Mouse (Mus musculus) lung, embryonic 15.5 days (tissue): ENCODE data around the gene Mtr. TPM values are rescaled to one million over a fixed set of nuclear protein-coding genes. Genes with fewer than 3 reads are reported as not detected.

Source experiments
- ATAC-seq: fragments of 200-750 bp; cut with Nextera tagmentation; 2 replicates; pipeline ENCODE4 v1.8.0; 2017; ENCODE audit warnings: moderate number of reproducible peaks, borderline replicate concordance; ENCODE audit not compliant: low FRiP score, low TSS enrichment; ENCODE audit errors: extremely low read depth
- H3K27ac ChIP-seq: fragments of 300-500 bp; sonication (generic); 2 replicates; pipeline ENCODE4 v1.5.1; 2015; ENCODE audit warnings: moderate library complexity, mild to moderate bottlenecking, inconsistent platforms
- H3K27me3 ChIP-seq: fragments of 300-500 bp; sonication (generic); 2 replicates; pipeline ENCODE4 v1.6.1; 2015; ENCODE audit warnings: inconsistent platforms
- H3K36me3 ChIP-seq: fragments of 300-500 bp; sonication (generic); 2 replicates; pipeline ENCODE4 v1.6.1; 2015; ENCODE audit warnings: inconsistent platforms
- H3K4me1 ChIP-seq: fragments of 300-500 bp; sonication (generic); 2 replicates; pipeline ENCODE4 v1.6.1; 2015; ENCODE audit warnings: inconsistent platforms
- H3K4me2 ChIP-seq: fragments of 300-500 bp; sonication (generic); 2 replicates; pipeline ENCODE4 v1.6.1; 2015; ENCODE audit warnings: inconsistent platforms, mild to moderate bottlenecking, moderate library complexity
- H3K4me3 ChIP-seq: fragments of 300-500 bp; sonication (generic); 2 replicates; pipeline ENCODE4 v1.5.1; 2015; ENCODE audit warnings: mild to moderate bottlenecking, inconsistent platforms
- H3K9ac ChIP-seq: fragments of 300-500 bp; sonication (generic); 2 replicates; pipeline ENCODE4 v1.6.1; 2015; ENCODE audit warnings: inconsistent platforms
- H3K9me3 ChIP-seq: fragments of 300-500 bp; sonication (generic); 2 replicates; pipeline ENCODE4 v1.6.1; 2016; ENCODE audit warnings: inconsistent platforms
- WGBS: fragments of 180-500 bp; shearing (Covaris S2); methylation state at CpG from one replicate; pipeline ENCODE4 v1.1.7; 2015; 5-methylcytosine and 5-hydroxymethylcytosine counted together
- polyA plus RNA-seq: library from polyadenylated mRNA; unstranded; fragments of >200 nt; fragmentation: Nextera tagmentation; extraction: Ambion mirVana; gene quantifications from 2 replicates; pipeline ENCODE4 v1.2.1, GENCODE M21; 2015

Gene Mtr
- polyA plus RNA-seq, 1 experiment from 2014 or later: 15.4 TPM

DNA sequence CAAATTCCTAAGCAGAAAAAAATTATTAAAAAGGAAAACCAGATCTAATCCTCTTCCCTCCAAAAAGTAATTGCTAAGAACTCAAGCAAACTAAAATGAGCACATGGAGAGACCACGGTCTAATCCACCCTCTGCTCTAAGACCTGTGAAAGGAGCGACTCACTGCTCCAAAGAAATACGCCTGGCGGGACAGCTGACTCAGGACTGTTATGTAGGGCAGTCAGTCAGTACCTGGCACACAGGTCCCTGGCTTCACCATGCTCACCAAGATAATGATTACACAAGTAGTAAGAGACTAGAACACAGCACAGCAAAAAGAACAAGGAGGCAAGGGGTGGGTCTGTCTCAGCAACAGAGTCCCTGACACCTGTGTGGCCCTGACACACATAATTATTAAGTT, 29.7 kb downstream of the Mtr start:
- peaks cover 64% of the 10 kb centered on the region for H3K36me3 ChIP-seq
- no peak overlapping the region for H3K4me3 ChIP-seq
- WGBS: 54% methylated on average over 4 of the region's 4 CpGs
- no peak overlapping the region for H3K4me2 ChIP-seq
- no peaks in the 10 kb centered on the region for H3K27me3 ChIP-seq
- no peak for ATAC-seq
- no peaks in the 10 kb centered on the region for H3K4me1 ChIP-seq
- H3K9me3 ChIP-seq: no peaks in the 10 kb centered on the region
- H3K9ac ChIP-seq: no peak overlapping the region
- no peak overlapping the region for H3K27ac ChIP-seq

GRCm38 (mm10) chr13:12227606-12228005, 30.3 kb downstream of the Mtr start:
- H3K9ac ChIP-seq: no peak overlapping the region
- no peak for ATAC-seq
- no peaks in the 10 kb centered on the region for H3K27me3 ChIP-seq
- no peak overlapping the region for H3K4me2 ChIP-seq
- H3K4me3 ChIP-seq: no peak overlapping the region
- no peaks in the 10 kb centered on the region for H3K9me3 ChIP-seq
- no peaks in the 10 kb centered on the region for H3K4me1 ChIP-seq
- no peak overlapping the region for H3K27ac ChIP-seq
- 45% methylated on average over 5 of the region's 5 CpGs for WGBS
- peaks cover 61% of the 10 kb centered on the region for H3K36me3 ChIP-seq

DNA sequence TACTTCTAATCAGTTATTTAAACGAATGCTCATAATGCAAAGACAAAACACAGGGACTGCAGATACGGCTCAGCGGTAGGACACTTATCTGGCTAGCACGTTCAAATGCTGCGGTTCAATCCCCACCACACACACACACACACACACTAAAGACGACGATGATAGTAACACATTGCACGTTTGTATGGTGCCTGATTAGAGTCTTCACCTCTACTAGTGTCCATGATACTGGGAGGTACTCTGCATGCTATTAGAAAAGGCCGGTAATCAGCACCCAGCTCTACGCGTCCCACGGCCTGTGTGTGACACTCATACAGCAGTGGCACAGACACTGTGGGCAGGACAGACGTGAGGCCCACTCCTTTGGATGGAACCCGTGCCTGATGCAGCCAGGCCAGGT, 39.3 kb downstream of the Mtr start:
- Histone ChIP-seq H3K4me3 (no peak overlapping the region), H3K4me1 (no peaks in the 10 kb centered on the region), H3K4me2 (no peak overlapping the region), H3K9ac (no peak overlapping the region), H3K27ac (no peak overlapping the region), H3K36me3 (peaks cover 62% of the 10 kb centered on the region), H3K27me3 (no peaks in the 10 kb centered on the region), H3K9me3 (no peaks in the 10 kb centered on the region)
- ATAC-seq: no peak
- 92% methylated on average over 14 of the region's 14 CpGs for WGBS

GRCm38 (mm10) chr13:12214922-12215321, 43.0 kb downstream of the Mtr start:
- H3K27me3 ChIP-seq: no peaks in the 10 kb centered on the region
- H3K4me3 ChIP-seq: no peak overlapping the region
- no peak overlapping the region for H3K4me2 ChIP-seq
- WGBS: 87% methylated on average over 5 of the region's 5 CpGs
- no peak overlapping the region for H3K27ac ChIP-seq
- no peaks in the 10 kb centered on the region for H3K9me3 ChIP-seq
- H3K36me3 ChIP-seq: peaks cover 51% of the 10 kb centered on the region
- no peak for ATAC-seq
- H3K4me1 ChIP-seq: no peaks in the 10 kb centered on the region
- no peak overlapping the region for H3K9ac ChIP-seq

DNA sequence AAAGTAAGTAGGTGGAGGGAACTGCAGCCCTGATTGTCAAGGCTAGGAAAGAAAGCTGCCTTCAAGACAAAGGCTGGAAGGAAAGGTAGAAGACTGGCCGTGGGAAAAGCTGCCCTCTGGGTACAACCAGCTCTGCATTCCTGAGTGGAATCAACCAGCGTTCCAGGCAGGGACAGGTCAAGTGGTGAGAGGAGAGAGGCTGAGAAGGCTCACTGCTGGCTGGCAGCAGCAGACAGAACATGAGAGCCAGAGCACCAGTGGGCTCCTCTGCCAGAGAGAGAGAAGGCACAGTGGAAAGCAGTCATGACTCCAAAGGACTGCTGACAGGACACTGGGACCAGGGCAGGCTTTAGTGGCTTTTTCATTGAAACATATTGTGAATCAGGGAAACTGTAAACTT, 46.9 kb downstream of the Mtr start:
- Histone ChIP-seq H3K36me3 (peaks cover 39% of the 10 kb centered on the region), H3K9ac (no peak overlapping the region), H3K4me1 (no peaks in the 10 kb centered on the region), H3K9me3 (no peaks in the 10 kb centered on the region), H3K4me3 (no peak overlapping the region), H3K27ac (no peak overlapping the region), H3K4me2 (no peak overlapping the region), H3K27me3 (no peaks in the 10 kb centered on the region)
- WGBS: 55% methylated on average over 2 of the region's 2 CpGs
- no peak for ATAC-seq

DNA sequence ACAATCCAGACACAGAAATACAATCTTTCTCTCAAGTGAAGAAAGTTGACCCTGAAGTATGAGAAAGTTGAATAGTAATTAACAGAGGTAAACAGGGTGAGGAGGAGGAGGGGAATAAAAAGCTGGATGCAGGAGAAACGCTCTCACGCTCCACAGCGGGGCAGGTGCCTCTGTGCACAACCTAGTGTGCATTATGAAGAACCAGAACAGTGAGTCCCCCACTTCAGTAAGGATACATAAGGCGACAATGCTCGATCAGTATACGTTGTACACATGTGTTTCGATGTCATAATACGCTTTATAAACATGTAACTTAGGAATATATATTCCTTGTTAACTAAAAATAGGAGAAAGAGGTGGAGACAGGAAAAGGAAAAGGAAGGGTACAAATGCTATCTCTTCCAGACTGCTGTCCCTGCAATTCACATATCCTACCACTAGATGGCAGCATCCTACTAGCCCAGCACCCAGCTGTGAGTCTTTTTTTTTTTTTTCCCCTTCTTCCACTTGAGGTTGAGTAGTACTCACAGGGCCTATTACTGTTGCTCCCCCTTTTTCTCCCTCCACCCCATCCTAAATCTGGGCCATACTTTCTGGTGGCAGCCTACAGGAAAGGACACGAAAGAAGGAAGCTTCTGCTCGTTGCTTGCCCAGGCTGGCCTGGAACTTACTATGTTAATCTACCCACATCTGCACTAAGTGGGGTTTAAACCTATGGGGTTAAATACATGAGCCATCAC, 47.7 kb downstream of the Mtr start:
- Histone ChIP-seq H3K4me2 (no peak overlapping the region), H3K9ac (no peak overlapping the region), H3K36me3 (peaks cover 38% of the 10 kb centered on the region), H3K27ac (no peak overlapping the region), H3K4me1 (no peaks in the 10 kb centered on the region), H3K9me3 (no peaks in the 10 kb centered on the region), H3K4me3 (no peak overlapping the region), H3K27me3 (no peaks in the 10 kb centered on the region)
- 69% methylated on average over 10 of the region's 10 CpGs for WGBS
- peak; percentile 35; the same call in 1 of the 2 replicates for ATAC-seq

- H3K36me3 ChIP-seq: peaks cover 25% of the 10 kb centered on the region
Measured at GRCm38 (mm10) chr13:12200372-12200771, 57.5 kb downstream of the Mtr start.

DNA sequence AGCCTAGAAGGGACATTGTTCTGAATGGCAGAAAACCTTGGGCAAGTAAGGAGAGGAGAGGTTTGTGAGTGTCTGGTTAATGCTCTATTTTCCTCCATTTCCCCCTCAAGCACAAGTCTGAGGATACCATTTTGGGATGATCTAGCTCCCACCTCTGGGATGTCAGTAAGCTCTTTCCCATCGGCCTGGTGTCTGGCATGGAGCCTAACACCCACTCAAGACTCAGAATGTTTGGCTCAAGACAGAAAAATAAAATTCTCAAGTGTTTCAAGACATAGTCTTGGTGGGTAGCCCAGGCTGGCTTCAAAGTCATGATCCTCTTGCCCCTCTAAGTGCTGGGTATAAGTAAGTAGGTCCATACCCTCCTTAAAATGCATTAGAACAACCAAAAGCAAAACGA, 59.4 kb downstream of the Mtr start:
- H3K9me3 ChIP-seq: no peaks in the 10 kb centered on the region
- H3K36me3 ChIP-seq: peaks cover 28% of the 10 kb centered on the region
- WGBS: 90% methylated on average over 2 of the region's 2 CpGs
- no peaks in the 10 kb centered on the region for H3K27me3 ChIP-seq
- H3K4me1 ChIP-seq: no peaks in the 10 kb centered on the region
- no peak overlapping the region for H3K4me3 ChIP-seq
- no peak overlapping the region for H3K27ac ChIP-seq
- no peak overlapping the region for H3K4me2 ChIP-seq
- no peak overlapping the region for H3K9ac ChIP-seq
- ATAC-seq: no peak

More at GRCm38 (mm10) chr13:12200372-12200771, 57.5 kb downstream of the Mtr start:
- H3K4me1 ChIP-seq: no peaks in the 10 kb centered on the region
- no peak overlapping the region for H3K4me3 ChIP-seq
- no peak for ATAC-seq
- H3K9me3 ChIP-seq: no peaks in the 10 kb centered on the region
- H3K9ac ChIP-seq: no peak overlapping the region
- H3K27ac ChIP-seq: no peak overlapping the region
- H3K4me2 ChIP-seq: no peak overlapping the region
- no peaks in the 10 kb centered on the region for H3K27me3 ChIP-seq
- 72% methylated on average over 5 of the region's 5 CpGs for WGBS

GRCm38 (mm10) chr13:12196861-12197260, 61.1 kb downstream of the Mtr start:
- H3K27me3 ChIP-seq: no peaks in the 10 kb centered on the region
- ATAC-seq: no peak
- no peaks in the 10 kb centered on the region for H3K9me3 ChIP-seq
- no peak overlapping the region for H3K9ac ChIP-seq
- no peak overlapping the region for H3K4me2 ChIP-seq
- H3K27ac ChIP-seq: no peak overlapping the region
- peaks cover 32% of the 10 kb centered on the region for H3K36me3 ChIP-seq
- WGBS: 85% methylated on average over 4 of the region's 4 CpGs
- H3K4me3 ChIP-seq: no peak overlapping the region
- H3K4me1 ChIP-seq: no peaks in the 10 kb centered on the region

DNA sequence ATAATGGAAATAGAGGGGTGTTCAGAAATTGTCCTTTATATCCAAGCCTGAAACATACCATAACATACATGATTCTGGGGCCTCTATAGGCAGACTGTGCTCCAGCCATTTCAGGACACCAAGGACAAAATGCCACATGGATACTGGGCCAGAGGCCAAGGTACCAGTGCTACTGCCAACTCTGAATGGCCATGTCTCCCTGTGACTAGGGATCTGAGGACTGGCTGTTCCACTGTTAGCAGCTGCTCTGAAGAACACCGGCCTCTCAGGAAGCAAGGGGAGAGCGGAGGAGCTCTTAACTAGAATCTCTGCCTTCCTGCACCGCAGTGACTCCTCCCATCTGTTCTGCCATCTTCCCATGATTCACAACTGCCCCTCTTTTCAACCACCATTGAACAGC, 61.9 kb downstream of the Mtr start:
- WGBS: 81% methylated on average over 3 of the region's 3 CpGs
- no peaks in the 10 kb centered on the region for H3K4me1 ChIP-seq
- no peak overlapping the region for H3K9ac ChIP-seq
- H3K27ac ChIP-seq: no peak overlapping the region
- peaks cover 32% of the 10 kb centered on the region for H3K36me3 ChIP-seq
- no peaks in the 10 kb centered on the region for H3K9me3 ChIP-seq
- H3K4me2 ChIP-seq: no peak overlapping the region
- ATAC-seq: no peak
- H3K4me3 ChIP-seq: no peak overlapping the region
- H3K27me3 ChIP-seq: no peaks in the 10 kb centered on the region

GRCm38 (mm10) chr13:12194942-12195662, 62.8 kb downstream of the Mtr start:
- no peaks in the 10 kb centered on the region for H3K9me3 ChIP-seq
- H3K27ac ChIP-seq: no peak overlapping the region
- WGBS: 70% methylated on average over 12 of the region's 12 CpGs
- H3K4me1 ChIP-seq: no peaks in the 10 kb centered on the region
- no peak overlapping the region for H3K9ac ChIP-seq
- no peaks in the 10 kb centered on the region for H3K27me3 ChIP-seq
- H3K4me2 ChIP-seq: no peak overlapping the region
- ATAC-seq: no peak
- H3K4me3 ChIP-seq: no peak overlapping the region
- H3K36me3 ChIP-seq: peaks cover 34% of the 10 kb centered on the region

GRCm38 (mm10) chr13:12189219-12189618, 68.7 kb downstream of the Mtr start:
- Histone ChIP-seq H3K9ac (no peak overlapping the region), H3K9me3 (no peaks in the 10 kb centered on the region), H3K4me2 (no peak overlapping the region), H3K27ac (no peak overlapping the region), H3K36me3 (peaks cover 23% of the 10 kb centered on the region), H3K4me3 (no peak overlapping the region), H3K4me1 (no peaks in the 10 kb centered on the region), H3K27me3 (no peaks in the 10 kb centered on the region)
- no peak for ATAC-seq
- 91% methylated on average over 11 of the region's 11 CpGs for WGBS
